Mouse (Mus musculus) v-Abl transformed pro-B cells (cell line): ENCODE measurements around the gene Mon1a.

Source experiments
- in situ Hi-C, 2 experiments: fragments of 400-800 bp; cut with MboI; formaldehyde crosslinking; loops; one replicate each; pipeline ENCODE4 v1.15.1; 2025; ENCODE audit not compliant: unreplicated experiment in 2 of 2

Gene Mon1a

GRCm38 (mm10) chr9:107907801-107908120, 19.8 kb downstream of the Mon1a start:
- in situ Hi-C loops = no loop called here

DNA sequence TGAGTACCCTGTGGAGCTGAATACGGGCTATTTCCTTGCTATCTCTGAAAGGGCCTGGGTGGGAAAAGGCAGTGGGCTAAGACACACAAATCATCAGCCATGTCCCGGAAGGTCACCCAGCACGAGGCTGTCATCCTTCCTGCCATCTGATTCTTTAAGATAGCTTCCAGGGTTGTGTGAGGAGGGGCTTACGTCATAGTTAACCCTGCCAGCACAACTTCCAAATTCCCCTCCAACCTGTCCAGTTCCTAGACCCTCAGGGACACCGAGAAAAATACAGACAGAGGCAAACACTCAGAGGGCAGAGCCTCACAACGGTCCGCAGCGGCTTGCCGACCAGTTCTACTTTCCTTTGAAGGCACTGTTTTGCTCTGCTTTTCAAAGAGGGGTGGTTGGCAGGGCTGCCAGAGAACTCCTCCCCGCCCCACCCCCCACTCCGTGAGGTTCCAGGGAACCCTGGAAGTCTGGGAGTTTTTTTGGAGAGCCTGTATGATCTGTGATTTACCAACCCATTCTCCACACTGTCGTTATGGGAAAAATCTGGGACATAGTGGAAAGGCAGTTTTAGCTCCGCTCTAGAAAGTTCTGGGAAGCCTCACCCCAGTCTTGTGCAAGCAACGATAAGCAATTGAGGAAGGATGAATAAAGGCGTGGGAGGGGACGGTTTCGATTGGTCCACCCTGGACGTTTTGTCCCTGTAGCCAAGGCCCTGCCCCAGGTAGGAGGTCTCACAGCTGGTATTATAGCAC, 20.6 kb downstream of the Mon1a start:
- in situ Hi-C loops = no loop called here

DNA sequence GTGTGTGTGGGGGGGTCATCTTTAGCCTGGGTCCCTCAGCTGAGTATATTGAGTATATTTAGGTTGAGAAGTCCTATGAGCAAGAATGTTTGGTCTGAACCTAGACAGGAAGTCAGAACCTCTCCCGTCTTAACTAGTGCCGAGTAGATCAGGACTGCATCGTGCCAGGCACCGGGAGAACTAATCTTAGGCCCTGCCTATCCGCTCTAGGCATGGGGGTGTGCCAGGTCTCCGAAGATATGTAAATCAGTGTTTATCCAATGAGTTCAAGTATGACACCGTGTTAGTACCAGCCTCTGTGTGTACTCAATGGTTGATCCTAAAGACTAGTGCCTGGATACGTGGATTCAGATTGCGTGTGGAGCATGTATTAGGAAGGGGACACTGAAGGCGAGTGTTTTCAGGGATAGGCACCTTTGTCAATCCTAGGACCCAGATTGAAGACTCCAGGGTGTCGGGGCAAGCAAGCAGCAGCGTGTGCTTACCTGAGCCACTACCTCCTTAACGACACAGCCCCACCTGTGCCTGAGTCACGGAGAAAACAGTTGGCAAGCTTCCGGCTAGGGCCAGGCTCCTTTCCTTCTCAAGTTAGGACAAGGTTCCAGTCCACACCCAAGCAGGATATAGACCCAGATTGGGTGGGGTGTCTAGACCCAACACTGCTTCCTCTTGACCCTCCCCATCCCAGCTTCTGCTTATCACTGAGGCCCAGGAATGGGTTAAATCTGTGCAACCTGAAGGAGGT, 22.2 kb downstream of the Mon1a start:
- in situ Hi-C loops = loop anchor here in 1 of 2 experiments (5.0 kb wide), 1 partner anchor 37 kb away; no protein-coding TSS in a partner anchor

- in situ Hi-C loops = loop anchor here in 1 of 2 experiments (5.0 kb wide), 1 partner anchor 32 kb away; no protein-coding TSS in a partner anchor
Observed at GRCm38 (mm10) chr9:107914764-107915420, 26.9 kb downstream of the Mon1a start.

- in situ Hi-C loops = no loop called here
Observed at GRCm38 (mm10) chr9:107917895-107918608, 30.1 kb downstream of the Mon1a start.

- in situ Hi-C loops = no loop called here
Observed at GRCm38 (mm10) chr9:107918884-107919283, 30.9 kb downstream of the Mon1a start.

- in situ Hi-C loops = no loop called here
Observed at GRCm38 (mm10) chr9:107919441-107919840, 31.5 kb downstream of the Mon1a start.

- in situ Hi-C loops = no loop called here
Observed at GRCm38 (mm10) chr9:107923021-107923420, 35.1 kb downstream of the Mon1a start.

GRCm38 (mm10) chr9:107923956-107924355, 36.0 kb downstream of the Mon1a start:
- in situ Hi-C loops = no loop called here

GRCm38 (mm10) chr9:107925251-107925650, 37.3 kb downstream of the Mon1a start:
- in situ Hi-C loops = no loop called here

DNA sequence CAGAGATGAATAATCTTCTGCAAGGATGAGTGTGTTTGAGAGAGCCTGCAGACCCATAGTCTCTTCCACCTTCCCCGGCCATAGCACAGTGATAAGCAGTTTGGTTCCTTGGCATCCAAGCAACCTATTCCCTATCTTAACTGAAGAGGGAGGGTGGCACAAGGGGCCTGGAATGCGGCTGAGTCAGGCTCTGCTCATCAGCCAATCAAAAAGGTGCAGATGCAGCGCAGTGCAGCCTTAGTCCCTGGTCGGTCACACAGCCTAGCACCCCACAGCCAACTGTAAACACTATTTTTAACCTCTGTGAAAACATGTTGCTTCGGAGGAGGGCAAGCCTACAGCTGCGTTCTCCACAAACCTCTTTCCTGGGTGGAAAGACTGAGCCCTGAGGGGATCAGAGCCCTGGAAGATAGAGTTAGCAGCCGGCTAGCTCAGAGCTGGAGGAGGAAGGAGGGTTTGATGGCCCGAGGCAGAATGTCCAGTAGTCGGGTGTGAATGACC, 39.0 kb downstream of the Mon1a start:
- in situ Hi-C loops = no loop called here

DNA sequence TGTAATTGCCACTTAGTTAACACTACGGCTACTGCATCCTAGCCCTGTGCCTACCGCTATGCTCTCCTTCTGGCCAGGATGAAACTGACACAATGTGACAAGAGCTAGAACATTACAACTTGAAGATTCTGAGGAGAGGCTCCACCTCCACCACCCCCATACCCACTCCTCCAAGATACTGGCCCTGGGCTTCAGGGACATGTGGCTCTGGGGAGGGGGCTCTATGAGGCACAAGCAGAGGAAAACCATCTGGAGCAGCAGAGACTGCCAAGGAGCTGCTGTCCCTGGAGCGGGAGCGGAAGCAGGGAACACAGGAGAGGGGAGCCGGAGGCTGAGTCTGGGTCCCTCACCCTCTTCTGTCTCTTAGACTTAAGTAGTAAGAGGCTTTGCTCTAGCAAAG, 39.8 kb downstream of the Mon1a start:
- in situ Hi-C loops = no loop called here

GRCm38 (mm10) chr9:107928169-107928568, 40.2 kb downstream of the Mon1a start, which contains the start of gene Actl11:
Gene Actl11, plus strand, starts transcription at chr9:107928469.
- in situ Hi-C loops = no loop called here

- in situ Hi-C loops = no loop called here
Observed at GRCm38 (mm10) chr9:107932221-107932620, 44.3 kb downstream of the Mon1a start.

GRCm38 (mm10) chr9:107934146-107934545, 46.2 kb downstream of the Mon1a start:
- in situ Hi-C loops = no loop called here

GRCm38 (mm10) chr9:107935374-107935773, 47.4 kb downstream of the Mon1a start, which contains the start of gene Camkv:
Gene Camkv, plus strand, starts transcription at chr9:107935674.
- in situ Hi-C loops = no loop called here

DNA sequence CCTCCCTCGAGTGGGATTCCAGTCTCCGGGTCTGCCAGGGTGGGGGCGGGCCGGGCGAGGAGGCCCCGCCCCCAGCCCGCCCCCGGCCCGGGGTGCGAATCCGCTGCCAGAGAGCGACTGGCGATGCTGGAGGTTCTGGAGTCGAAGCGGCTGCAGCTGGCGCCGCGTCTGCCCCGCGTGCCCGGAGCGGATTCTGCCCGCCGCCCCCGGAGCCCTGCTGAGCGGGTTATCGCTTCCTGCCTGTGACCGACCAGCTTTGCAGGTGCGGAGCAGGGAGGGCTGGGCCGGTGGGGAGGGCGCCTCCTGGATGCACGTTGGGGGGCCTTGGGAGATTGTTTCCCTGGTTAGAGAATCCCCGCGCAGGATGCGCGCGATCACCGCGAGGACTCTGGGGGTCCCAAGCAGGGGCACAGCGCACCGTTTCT, 47.9 kb downstream of the Mon1a start:
- in situ Hi-C loops = no loop called here

- in situ Hi-C loops = no loop called here
Observed at GRCm38 (mm10) chr9:107936215-107936822, 48.4 kb downstream of the Mon1a start.

- in situ Hi-C loops = no loop called here
Observed at GRCm38 (mm10) chr9:107936831-107937230, 48.9 kb downstream of the Mon1a start.
